Mouse (Mus musculus) midbrain, embryonic 16.5 days (tissue): ENCODE data around the gene Epyc. TPM values are rescaled to one million over a fixed set of nuclear protein-coding genes. Genes with fewer than 3 reads are reported as not detected.

Experiments
- ATAC-seq: fragments of 200-750 bp; cut with Nextera tagmentation; 2 replicates; pipeline ENCODE4 v1.8.0; 2017; ENCODE audit warnings: moderate TSS enrichment
- H3K27ac ChIP-seq: fragments of 300-500 bp; sonication (generic); 2 replicates; pipeline ENCODE4 v1.5.1; 2014; ENCODE audit warnings: mild to moderate bottlenecking, low read length, mixed read lengths
- H3K27me3 ChIP-seq: fragments of 300-500 bp; sonication (generic); 2 replicates; pipeline ENCODE4 v1.6.1; 2014; ENCODE audit warnings: low read depth, low read length, mixed read lengths; ENCODE audit not compliant: control insufficient read depth, insufficient read depth
- H3K36me3 ChIP-seq: fragments of 300-500 bp; sonication (generic); 2 replicates; pipeline ENCODE4 v1.6.1; 2014; ENCODE audit warnings: mild to moderate bottlenecking, low read length, moderate library complexity, mixed read lengths; ENCODE audit not compliant: control insufficient read depth, insufficient read depth
- H3K4me1 ChIP-seq: fragments of 300-500 bp; sonication (generic); 2 replicates; pipeline ENCODE4 v1.6.1; 2014; ENCODE audit warnings: mild to moderate bottlenecking, low read length, mixed read lengths; ENCODE audit not compliant: control insufficient read depth, insufficient read depth
- H3K4me2 ChIP-seq: fragments of 300-500 bp; sonication (generic); 2 replicates; pipeline ENCODE4 v1.6.1; 2014; ENCODE audit warnings: mild to moderate bottlenecking, low read length, mixed read lengths
- H3K4me3 ChIP-seq: fragments of 300-500 bp; sonication (generic); 2 replicates; pipeline ENCODE4 v1.5.1; 2014; ENCODE audit warnings: low read depth, mild to moderate bottlenecking, low read length, moderate library complexity, mixed read lengths
- H3K9ac ChIP-seq: fragments of 300-500 bp; sonication (generic); 2 replicates; pipeline ENCODE4 v1.6.1; 2014; ENCODE audit warnings: low read depth, low read length, mixed read lengths
- H3K9me3 ChIP-seq: fragments of 300-500 bp; sonication (generic); replicated peaks from 2 replicates; pipeline ENCODE4 v1.6.1; 2014; ENCODE audit warnings: mild to moderate bottlenecking, low read length, mixed read lengths; ENCODE audit not compliant: control insufficient read depth, poor library complexity, severe bottlenecking
- WGBS: fragments of 180-500 bp; shearing (Covaris S2); extraction: QIAGEN DNeasy Blood & Tissue Kit; methylation state at CpG from one replicate; pipeline ENCODE4 v1.1.7; 2014; 5-methylcytosine and 5-hydroxymethylcytosine counted together
- polyA plus RNA-seq: library from polyadenylated mRNA; unstranded; fragments of >200 nt; fragmentation: Nextera tagmentation; extraction: Ambion mirVana; gene quantifications from 2 replicates; pipeline ENCODE4 v1.2.1, GENCODE M21; 2015

The Epyc gene
- 0.16 and 0.57 TPM in 2 replicates for polyA plus RNA-seq

DNA sequence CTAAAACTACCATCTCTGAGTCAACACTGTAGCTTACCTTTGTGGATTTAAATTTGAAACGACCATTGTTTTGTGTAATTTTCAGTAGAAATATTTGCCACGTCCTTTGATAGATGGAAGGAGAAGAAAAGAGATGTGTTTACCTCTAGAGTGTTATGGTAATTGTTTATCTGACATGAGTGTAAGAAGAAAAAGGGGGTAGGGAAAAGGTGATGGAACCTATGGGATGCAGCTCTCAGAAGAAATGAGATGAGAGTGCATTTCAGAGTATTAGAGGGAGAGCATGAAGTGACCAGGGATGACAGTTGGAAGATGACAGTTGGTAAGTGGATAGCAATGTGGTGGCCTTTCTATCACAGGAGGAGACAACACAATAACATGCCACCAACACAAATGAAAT is at the start of gene Epyc:
Gene Epyc, plus strand, starts transcription at position 301 of the 400 bp plus-strand sequence.
- ATAC-seq = no peak
- Histone ChIP-seq H3K4me1 (no peaks in the 10 kb centered on the region), H3K36me3 (no peaks in the 10 kb centered on the region), H3K4me3 (no peak within 1 kb of the TSS), H3K27ac (no peak within 1 kb of the TSS), H3K9me3 (no peaks in the 10 kb centered on the region), H3K9ac (no peak within 1 kb of the TSS), H3K4me2 (no peak within 1 kb of the TSS), H3K27me3 (no peaks in the 10 kb centered on the region)
- WGBS = 93% methylated on average over 2 of the region's 2 CpGs

DNA sequence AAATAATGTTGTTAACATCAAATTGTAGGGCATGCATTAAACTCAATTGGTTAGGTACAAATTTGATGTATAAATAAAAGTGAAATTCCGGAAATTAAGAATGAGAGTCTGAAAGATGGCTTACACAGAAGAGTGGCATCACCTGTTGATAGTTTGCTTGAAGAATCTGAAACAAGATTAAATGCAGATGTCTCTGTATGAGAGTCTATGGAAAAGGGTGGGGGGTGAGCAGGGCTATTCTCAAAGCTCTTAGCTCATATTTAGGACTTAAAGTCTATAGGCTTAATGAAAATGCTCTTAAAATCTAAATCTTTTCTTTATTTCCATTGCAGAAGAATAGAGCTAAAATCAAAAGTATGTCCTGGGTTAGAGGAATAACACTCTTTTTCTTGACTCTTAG is 48.2 kb upstream of the Epyc start:
- Histone ChIP-seq H3K9ac (no peak overlapping the region), H3K4me2 (no peak overlapping the region), H3K36me3 (no peaks in the 10 kb centered on the region), H3K27ac (no peak overlapping the region), H3K9me3 (no peaks in the 10 kb centered on the region), H3K4me3 (no peak overlapping the region), H3K27me3 (no peaks in the 10 kb centered on the region), H3K4me1 (no peaks in the 10 kb centered on the region)
- WGBS = 79% methylated on average over 1 of the region's 1 CpGs
- ATAC-seq = no peak

DNA sequence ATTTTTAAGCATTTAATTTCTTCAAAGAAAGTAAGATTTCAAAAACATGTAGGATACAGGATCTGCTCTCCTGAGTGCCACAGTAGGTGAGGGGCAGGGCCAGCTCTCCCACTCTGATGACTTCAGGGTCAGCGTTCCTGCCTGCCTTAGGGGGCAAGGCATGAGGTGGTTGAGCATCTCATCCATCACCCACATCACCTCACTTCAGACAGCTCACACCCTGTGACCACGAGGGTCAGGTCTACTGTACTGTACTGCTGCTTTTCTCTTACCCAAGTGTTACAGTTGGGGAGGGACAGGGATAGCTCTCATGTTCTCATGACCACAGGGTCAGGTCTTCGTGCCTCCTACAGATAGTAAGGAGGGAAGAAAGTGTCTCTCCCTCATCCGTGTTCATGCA is 42.1 kb upstream of the Epyc start:
- WGBS = 87% methylated on average over 4 of the region's 4 CpGs

DNA sequence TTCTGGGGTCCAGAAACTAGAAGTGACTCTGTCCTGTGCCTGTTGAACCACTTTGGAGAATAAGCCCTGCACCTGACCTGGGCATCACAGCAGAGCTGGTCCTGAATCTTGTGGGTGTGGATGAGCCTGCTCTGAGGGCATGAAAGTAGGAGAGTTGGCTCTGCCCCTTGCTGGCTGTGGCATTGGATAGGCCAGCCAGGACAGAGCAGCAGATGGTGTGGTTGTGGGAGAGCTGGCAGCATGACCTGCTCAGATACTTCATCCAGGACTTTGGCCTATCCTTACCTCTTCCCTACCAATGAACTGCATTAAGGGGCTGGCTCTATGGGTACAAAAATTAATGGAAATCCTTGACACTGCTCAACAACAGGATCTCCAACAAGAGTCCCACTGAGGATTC is 40.6 kb upstream of the Epyc start:
- H3K9ac ChIP-seq = no peak overlapping the region
- ATAC-seq = no peak
- H3K4me2 ChIP-seq = no peak overlapping the region
- no peak overlapping the region for H3K27ac ChIP-seq
- H3K27me3 ChIP-seq = no peaks in the 10 kb centered on the region
- H3K4me3 ChIP-seq = no peak overlapping the region
- H3K9me3 ChIP-seq = no peaks in the 10 kb centered on the region
- H3K4me1 ChIP-seq = no peaks in the 10 kb centered on the region
- no peaks in the 10 kb centered on the region for H3K36me3 ChIP-seq

More for the DNA sequence above, 42.1 kb upstream of the Epyc start:
- no peaks in the 10 kb centered on the region for H3K9me3 ChIP-seq
- no peak overlapping the region for H3K9ac ChIP-seq
- H3K4me1 ChIP-seq = no peaks in the 10 kb centered on the region
- H3K36me3 ChIP-seq = no peaks in the 10 kb centered on the region
- H3K4me3 ChIP-seq = no peak overlapping the region
- no peak for ATAC-seq
- no peaks in the 10 kb centered on the region for H3K27me3 ChIP-seq
- no peak overlapping the region for H3K4me2 ChIP-seq
- no peak overlapping the region for H3K27ac ChIP-seq

DNA sequence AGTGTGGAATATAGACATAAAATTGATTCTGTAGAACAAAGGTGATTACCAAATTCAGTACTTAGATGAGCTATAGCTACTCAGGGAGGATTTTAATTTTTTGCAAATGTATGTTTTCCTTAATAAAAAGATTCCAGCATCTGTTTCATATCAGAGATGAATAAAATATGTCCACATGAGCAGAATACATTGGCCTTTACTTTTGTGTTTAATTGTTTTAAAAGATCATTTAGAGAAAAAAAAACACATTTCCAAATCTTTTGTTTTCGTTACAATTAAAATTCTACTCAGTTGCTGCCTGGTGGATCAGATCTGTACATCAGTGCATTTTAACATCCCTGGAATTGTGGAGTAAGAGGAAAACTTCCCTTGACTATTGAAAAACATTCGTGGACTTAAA is 37.3 kb upstream of the Epyc start, which contains the start of gene Kera:
Gene Kera, plus strand, starts transcription at position 301 of the 400 bp plus-strand sequence.
- no peaks in the 10 kb centered on the region for H3K27me3 ChIP-seq
- no peak within 1 kb of the TSS for H3K4me3 ChIP-seq
- 74% methylated on average over 2 of the region's 2 CpGs for WGBS
- no peaks in the 10 kb centered on the region for H3K36me3 ChIP-seq
- no peak within 1 kb of the TSS for H3K4me2 ChIP-seq
- ATAC-seq = no peak
- no peak within 1 kb of the TSS for H3K9ac ChIP-seq
- H3K27ac ChIP-seq = no peak within 1 kb of the TSS
- no peaks in the 10 kb centered on the region for H3K9me3 ChIP-seq
- H3K4me1 ChIP-seq = no peaks in the 10 kb centered on the region

DNA sequence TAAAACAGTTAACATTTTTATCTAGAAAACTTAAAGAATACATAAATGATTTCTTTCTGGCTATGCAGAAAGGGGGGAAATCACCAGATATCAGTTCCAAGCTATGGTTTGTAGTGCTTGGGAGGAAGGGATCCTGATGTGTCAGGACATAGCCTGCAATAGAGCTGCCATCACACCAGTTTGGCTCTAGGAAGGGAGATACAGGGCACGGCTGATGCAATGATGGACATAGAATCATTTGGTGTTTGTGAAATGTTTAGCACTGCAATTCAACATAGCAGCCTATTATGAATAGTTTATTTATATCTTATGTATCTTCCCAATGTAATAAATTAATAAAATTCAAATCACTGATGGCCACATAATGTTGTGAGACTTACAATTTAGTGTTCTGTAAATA is 21.5 kb upstream of the Epyc start:
- no peak overlapping the region for H3K4me3 ChIP-seq
- 89% methylated on average over 1 of the region's 1 CpGs for WGBS

DNA sequence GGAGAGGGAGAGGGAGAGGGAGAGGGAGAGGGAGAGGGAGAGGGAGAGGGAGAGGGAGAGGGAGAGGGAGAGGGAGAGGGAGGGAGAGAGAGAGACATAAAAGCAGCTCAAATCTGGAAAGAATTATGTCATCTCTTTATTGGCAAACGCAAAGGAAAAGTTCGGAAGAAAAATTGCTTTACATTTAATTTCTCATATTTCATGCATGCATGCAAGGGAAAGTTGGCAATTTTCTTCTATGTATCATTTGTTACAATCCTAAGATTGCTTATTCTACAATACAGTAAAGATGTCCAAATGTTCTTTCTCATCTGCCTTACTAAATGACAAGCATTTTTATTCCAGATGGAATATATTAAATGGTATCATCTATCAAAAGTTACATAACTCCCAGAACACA is 19.5 kb upstream of the Epyc start:
- WGBS = 70% methylated on average over 2 of the region's 2 CpGs
- no peak overlapping the region for H3K9ac ChIP-seq
- no peak overlapping the region for H3K27ac ChIP-seq
- no peak for ATAC-seq
- no peak overlapping the region for H3K4me3 ChIP-seq
- H3K9me3 ChIP-seq = no peaks in the 10 kb centered on the region
- no peak overlapping the region for H3K4me2 ChIP-seq
- no peaks in the 10 kb centered on the region for H3K27me3 ChIP-seq
- H3K36me3 ChIP-seq = no peaks in the 10 kb centered on the region
- no peaks in the 10 kb centered on the region for H3K4me1 ChIP-seq

More for the DNA sequence above, 21.5 kb upstream of the Epyc start:
- Histone ChIP-seq H3K4me2 (no peak overlapping the region), H3K27me3 (no peaks in the 10 kb centered on the region), H3K36me3 (no peaks in the 10 kb centered on the region), H3K27ac (no peak overlapping the region), H3K9ac (no peak overlapping the region), H3K9me3 (no peaks in the 10 kb centered on the region), H3K4me1 (no peaks in the 10 kb centered on the region)
- no peak for ATAC-seq

DNA sequence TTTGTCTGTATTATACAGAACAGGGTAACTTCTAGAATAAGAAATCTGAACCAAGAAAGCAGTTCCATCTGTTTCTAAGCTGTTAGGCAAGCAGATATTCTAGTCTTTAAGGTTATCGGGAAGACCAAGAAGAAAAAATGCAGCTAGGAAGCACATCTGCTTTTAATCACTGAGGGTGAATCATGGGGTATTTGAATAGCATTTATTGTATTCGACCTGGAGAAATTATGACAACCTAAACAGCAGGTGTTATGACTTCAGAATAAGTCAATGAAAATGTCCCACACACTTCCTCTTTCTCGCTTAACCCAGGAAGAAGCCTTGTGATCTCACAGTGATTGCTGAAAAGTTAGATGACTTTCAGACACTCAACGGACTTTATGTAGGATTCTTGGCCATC is 18.8 kb upstream of the Epyc start:
- Histone ChIP-seq H3K4me3 (no peak overlapping the region), H3K4me2 (no peak overlapping the region), H3K36me3 (no peaks in the 10 kb centered on the region), H3K9me3 (no peaks in the 10 kb centered on the region), H3K27ac (no peak overlapping the region), H3K9ac (no peak overlapping the region), H3K4me1 (no peaks in the 10 kb centered on the region), H3K27me3 (no peaks in the 10 kb centered on the region)
- 76% methylated on average over 4 of the region's 4 CpGs for WGBS
- ATAC-seq = no peak

DNA sequence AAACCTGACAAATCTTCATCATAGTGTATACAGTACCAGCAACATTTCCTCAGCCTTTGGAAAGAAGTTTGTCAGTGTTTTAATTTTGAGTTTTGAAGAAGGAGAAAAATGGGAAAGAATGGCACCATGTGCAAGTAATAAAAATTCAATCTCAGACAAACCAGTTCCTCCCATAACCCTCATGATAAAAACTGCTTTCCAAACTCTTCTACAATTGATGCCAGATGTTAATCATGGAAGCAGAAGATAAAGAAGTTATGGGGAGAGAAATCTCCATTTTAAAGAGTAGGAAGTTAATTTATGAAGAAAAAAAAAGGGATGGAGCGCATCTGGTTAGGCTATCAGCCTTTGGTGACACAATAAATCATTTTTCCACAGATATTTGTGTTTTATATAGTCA is 17.3 kb upstream of the Epyc start:
- no peak for ATAC-seq

DNA sequence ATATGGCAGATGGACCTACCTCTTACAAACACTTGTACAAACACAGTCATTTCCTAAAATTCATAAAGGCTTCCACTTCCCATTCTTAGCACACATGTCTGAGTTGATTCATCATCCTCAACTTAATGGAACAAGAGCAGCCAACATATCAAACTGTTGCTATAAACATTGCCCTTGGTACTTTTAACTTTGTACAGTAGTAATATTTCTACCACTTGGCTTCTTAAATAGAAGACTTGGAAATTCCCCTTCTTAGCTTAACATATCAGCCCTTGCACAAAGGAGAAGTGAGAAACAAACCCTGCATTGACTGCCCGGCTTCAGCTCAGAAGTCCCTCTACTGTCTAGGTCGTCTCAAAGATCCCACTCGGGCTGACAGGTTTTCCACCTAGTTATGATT is 12.8 kb upstream of the Epyc start:
- Histone ChIP-seq H3K27ac (no peak overlapping the region), H3K9me3 (no peaks in the 10 kb centered on the region), H3K4me2 (no peak overlapping the region), H3K27me3 (no peaks in the 10 kb centered on the region), H3K36me3 (no peaks in the 10 kb centered on the region), H3K9ac (no peak overlapping the region), H3K4me1 (no peaks in the 10 kb centered on the region), H3K4me3 (no peak overlapping the region)
- no peak for ATAC-seq
- WGBS = 91% methylated on average over 3 of the region's 3 CpGs

More for the DNA sequence above, 17.3 kb upstream of the Epyc start:
- WGBS = 92% methylated on average over 1 of the region's 1 CpGs
- H3K9me3 ChIP-seq = no peaks in the 10 kb centered on the region
- H3K27me3 ChIP-seq = no peaks in the 10 kb centered on the region
- H3K36me3 ChIP-seq = no peaks in the 10 kb centered on the region
- H3K4me2 ChIP-seq = no peak overlapping the region
- H3K4me1 ChIP-seq = no peaks in the 10 kb centered on the region
- no peak overlapping the region for H3K9ac ChIP-seq
- no peak overlapping the region for H3K27ac ChIP-seq
- no peak overlapping the region for H3K4me3 ChIP-seq
